Mouse (Mus musculus) urinary bladder, postnatal 25 days (tissue): ENCODE measurements around the gene Speg.

Experiments used
- DNase-seq: peaks from one replicate; pipeline ENCODE4 v3.0.0; 2022; ENCODE audit warnings: low spot score

Gene Speg

DNA sequence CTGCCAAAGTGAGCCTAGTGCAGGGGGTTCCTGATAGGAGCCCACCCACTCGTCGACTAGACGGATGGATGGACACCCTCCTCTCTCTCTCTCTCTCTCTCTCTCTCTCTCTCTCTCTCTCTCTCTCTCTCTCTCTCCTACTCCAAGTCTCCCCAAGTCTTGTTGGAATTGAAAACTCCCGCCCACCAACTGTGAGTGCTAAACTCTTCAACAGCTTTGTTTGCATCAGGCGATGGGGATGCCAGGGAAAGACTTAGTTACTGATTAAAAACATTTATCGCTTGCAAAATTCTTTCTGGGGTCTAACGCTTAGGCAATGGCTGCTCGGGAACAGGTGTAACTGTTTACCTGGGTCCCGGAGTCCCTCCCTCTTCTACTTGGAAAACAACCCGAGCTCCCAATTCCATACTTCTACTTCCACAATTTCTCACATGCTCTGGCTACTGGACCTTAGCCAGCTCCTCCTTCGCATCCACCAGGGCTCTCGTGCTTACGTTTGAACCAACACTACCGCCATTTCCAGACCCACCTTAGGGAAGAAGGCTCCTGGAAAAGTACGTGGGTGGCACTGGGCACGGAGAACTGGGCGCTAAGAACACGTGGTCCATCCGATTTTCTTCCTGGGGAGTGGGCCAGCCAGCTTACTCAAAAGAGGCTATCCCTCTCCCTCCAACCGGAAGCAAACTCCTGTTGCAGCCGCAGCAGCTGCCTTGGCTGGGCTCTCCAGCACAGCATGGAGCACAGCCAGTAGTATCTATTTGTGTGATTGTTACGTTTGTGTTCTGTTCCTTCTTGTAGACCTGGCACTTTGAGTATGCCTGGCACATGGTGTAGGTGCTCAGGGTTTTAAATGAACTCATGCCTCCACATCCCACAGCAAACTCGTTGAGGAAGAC lies 83.9 kb downstream of the Speg start:
- DNase-seq = no peak

DNA sequence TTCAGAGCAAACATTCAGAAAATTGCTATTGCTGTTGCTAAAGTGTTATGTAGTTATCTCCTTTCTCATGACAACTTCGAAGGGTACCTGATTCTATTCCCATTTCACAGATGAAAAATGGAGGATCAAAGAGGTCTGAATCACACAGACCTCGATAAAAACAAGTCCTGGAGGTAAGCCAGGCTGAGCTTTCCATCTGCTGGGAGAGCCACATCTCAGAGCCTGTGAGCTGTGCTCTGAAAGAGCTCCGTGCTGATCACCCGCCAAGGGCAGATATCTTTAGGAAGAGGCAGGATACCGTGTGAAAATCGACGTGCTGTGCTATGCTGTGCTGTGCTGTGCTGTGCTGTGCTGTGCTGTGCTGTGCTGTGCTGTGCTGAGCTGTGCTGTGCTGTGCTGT lies 85.2 kb downstream of the Speg start:
- DNase-seq = no peak

DNA sequence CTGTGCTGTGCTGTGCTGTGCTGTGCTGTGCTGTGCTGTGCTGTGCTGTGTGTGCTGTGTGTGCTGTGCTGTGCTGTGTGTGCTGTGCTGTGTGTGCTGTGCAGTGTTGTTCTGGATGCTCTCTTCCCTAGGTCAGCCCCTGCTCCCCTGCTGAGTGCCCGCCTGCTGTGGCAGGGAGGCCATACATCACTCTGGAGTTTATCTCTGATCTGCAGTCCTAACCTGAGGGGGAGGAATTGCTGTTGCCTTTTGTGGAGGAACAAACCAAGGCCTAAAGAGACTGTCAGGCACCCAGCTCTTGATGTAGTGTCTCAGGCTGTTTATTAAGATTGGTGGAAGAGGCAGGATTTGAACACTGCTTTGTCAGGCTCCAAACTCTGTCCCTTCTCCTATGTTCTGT lies 87.5 kb downstream of the Speg start:
- DNase-seq = no peak

DNA sequence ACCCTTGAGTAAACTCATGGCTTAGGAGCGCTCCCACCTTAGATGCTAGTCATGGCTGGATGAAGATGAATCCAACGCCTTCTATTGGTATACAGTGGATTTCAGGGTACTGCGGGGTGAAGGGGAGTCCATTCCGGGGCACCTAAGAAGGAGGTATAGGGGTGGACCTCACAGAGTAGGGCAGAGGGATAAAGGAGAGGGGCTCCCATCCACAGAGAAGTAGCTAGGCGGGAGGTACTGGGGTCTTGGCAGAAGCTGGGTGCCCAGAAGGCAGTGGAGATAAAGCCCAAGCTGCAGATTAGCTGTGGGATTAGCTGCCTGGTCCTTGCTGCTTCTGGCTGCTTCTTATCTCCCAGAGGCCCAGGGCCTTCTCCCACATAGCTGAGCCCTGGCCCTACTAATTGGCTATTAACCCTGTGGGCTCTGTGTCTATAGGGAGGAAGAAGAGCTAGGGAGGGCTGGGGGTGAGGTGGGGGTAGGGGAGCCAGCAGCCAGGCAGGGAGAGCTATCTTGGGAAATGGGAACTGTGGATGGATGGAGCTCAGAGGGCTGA lies 88.6 kb downstream of the Speg start:
- no peak for DNase-seq

DNA sequence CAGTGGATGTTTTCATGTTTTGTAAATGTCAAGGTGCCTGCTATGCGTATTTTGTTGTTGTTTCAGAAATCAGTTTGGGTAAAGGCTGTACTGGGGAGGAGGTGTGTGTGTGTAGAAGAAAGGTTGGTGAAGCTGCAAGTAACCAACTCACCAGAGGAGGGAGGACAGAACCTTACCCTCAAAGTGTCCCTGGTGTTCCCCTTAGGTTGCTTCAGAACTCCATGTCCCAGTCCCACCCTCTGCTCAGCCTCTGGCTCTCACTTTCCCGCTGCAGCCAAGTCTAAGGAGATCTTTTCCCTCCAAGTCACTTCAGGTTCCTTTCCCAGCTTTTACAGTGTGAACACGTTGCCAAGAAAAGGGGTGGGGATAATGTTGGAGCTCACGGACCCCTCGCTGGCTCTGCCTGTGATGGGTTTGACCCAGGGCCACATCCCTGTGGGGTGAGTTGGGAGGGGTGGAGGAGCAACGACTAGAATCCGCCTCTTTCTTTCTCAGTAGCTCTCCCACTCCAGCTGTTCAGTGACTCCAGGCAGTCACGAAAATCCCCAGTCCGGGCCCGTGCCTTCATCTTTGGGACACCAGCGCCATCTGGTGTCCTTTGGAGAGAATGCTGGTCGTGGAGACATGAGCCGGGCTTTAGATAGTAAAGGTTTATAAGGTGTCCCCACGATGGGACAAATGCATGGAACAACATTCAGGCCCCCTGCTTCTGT lies 92.3 kb downstream of the Speg start:
- DNase-seq = peak; percentile 66

DNA sequence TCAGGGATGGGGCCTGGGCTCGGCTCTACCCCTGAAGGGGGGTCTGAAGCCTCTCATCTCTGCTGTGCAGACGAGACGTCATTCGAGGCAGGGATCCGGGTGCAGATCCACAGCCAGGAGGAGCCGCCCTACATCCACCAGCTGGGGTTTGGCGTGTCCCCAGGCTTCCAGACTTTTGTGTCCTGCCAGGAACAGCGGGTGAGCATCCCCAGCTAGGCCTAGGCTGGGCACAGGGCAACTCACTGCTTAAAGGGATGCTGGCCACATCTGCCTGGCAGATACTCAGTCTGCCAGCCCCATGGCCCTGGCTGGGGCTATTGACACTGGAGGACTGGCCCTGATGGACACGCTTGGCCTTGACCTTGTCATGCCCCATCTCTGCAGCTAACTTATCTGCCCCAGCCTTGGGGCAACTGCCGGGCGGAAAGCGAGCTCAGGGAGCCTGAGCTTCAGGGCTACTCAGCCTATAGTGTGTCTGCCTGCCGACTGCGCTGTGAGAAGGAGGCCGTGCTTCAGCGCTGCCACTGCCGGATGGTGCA lies 94.3 kb downstream of the Speg start:
- no peak for DNase-seq

DNA sequence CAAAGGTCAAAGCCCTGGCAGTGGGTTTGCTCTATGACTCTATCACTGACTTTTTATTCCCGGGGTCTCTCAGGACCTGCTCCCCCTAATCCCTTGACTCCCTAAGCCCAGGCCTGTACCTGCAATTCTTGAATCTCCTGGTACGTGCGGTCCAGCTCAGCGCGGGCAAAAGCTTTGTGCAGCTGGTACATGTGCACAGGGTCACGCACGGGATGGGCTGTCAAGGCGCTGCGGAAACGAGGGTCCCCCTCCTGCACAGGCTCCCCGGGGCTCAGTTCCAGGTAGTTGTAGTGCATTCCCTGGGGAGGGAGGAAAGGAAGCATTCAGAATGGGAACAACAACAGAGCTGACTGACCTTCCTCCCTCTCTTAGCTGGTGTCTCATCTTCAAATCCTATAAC lies 101.3 kb downstream of the Speg start:
- DNase-seq = no peak

DNA sequence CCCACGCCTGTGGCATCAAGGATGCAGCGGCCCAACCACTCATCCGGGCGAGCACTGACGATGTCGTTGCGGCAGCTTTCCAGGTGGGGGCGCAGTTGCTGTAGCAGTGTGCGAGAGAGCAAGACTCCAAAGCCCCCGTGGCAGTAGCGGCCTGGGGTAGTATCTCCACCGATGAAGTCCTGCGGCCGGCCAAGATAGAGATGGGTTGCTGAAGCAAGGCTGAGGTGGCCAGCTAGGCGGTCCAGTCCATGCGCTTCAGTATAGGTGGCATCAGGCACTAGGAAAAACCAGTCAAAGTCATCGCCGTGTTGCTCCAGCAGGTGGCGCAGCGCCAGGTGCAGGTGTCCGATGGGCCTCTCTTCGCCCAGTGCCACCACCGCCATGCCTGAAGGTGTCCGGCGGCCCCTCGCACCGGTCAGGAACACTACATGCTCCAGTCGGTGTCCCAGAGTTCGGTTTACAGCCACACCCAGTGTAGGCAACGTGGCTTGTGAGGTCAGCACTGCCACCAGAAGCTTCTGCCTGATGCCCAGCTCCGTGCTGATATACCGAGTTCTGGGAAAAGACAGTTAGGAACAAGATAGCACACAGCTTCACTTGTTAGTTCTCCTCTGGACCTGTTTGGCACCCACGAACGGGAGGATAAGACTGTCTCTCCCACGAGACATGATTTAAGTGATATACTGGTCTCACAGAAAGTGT lies 102.3 kb downstream of the Speg start:
- peak; percentile 79 for DNase-seq

DNA sequence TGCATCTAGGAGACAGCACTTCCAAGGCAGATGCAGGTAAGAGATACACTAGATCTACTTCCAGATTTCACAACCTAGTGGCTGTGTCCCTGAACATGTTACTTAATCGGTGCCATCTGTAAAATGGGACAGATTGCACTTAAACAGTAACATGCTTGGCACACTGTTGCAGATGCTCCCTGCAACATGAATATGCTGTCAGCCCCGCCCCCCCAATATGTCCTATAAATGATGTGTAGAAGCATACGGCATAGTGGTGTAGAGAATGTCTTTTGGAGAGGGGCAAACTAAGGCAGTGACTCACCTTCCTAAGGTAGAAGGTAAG lies 102.8 kb downstream of the Speg start:
- DNase-seq = no peak

DNA sequence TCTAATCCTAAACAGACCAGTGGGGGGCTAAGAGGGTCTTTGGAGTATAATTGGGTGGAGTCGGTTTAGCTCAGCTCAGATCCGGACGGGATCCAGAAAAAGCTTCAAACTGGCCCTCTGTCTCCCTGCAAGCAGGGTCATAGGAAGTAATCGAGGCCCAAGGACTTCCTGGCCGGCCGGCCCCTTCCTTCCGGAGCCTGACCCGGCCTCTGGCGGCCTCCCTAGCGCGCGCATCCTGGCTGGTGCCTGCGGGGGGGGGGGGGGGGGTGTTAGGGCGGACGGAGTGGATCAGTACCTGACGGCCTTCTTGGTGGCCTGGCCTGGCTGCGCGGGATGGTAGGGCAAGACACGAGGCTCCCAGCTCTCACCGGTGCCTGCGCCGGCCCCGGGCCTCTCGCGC lies 103.4 kb downstream of the Speg start:
- no peak for DNase-seq

DNA sequence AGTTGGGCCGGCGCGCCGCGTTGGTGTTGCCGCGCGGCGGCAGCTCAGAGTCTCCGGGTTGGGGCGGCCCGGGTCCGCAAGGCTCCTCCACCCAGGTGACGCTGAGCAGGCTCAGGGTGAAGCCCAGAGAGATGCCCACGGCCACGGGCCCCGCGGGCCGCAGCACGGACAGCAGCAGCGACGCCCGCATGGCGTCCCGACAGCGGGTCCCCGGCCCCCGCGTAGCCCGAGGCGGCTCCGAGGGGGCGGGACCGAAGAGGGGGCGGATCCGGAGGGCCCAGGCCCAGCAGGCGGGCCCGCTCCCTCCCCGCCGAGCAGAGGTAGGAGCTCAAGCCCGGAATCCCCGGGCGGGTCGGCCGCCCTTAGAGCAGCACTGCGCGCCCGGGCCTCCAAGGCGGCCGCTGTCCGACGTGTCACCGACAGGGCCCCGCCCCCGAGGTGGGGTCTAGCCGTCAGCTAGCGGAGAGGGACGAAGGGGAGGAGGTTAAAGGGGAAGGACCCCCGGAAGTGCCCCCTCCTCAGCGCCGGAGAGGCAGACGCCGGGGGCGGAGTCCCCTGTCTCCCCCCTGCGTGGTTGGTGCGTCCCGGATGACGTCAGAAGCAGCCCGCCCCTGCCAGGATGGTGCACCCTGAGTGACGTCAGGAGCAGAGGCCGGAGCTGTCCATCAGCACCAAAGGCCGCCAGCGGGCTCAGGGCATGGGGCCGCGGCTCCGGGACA lies 104.0 kb downstream of the Speg start, which contains the start of the genes Chpf and Tmem198:
TSS of gene Chpf (minus strand) at position 392 of the 719 bp plus-strand sequence.
TSS of gene Tmem198 (plus strand) at position 617 of the 719 bp plus-strand sequence.
- peak; percentile 94 for DNase-seq

DNA sequence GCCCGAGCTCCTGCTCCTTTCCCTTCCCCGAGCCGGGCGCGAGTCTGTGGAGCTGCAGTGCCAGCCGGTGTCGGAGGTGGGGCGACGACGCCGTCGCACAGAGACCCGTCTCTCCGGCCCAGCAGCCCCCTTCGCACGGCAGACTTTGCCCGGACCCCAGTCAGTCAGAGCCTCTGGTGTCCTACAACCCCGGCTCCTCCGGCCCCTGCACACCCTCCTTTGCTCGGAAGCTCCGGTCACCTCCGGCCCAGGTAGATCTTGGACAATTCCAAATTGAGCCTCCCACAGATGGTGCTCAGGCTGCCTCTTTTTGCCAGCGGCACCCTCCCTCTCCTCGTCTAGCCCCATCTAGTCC lies 104.5 kb downstream of the Speg start:
- no peak for DNase-seq

DNA sequence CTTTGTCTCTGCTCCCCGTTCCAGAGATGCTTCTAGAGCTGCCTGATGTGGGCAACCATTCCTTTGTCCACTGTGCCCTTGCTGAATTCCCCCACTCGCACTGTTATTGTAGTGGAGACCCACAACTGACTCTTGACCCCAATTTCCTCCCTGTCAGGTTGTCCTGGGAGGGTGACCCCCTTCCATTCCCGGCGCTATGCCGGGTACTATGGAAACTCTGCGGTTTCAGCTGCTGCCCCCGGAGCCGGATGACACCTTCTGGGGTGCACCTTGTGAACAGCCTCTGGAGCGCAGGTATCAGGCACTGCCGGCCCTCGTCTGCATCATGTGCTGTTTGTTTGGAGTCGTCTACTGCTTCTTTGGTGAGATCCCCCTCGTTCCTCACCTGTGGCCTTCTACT lies 104.9 kb downstream of the Speg start:
- DNase-seq = no peak

DNA sequence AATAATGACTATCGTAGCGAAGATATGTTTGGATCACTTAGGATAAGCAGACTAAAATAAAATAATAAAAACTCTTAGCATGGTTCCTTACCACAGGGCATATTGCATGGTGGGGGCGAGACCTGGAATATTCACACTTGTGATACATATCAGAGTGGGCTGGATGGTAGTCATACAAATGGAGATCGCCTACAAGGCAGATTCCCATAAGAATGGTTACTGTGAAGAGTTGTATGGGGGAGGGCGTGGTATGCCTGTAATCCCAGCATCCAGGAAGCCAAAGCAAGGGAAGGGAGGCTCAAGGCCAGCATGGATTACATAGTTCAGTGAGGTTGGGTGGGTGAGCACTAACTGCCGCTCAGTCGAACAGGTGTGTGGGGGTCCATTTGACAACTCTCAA lies 105.6 kb downstream of the Speg start:
- no peak for DNase-seq
